Mouse (Mus musculus) liver, postnatal 0 days (tissue): ENCODE data around the gene Dennd2c.

Experiments
- CTCF ChIP-seq: sonication (generic); IDR thresholded peaks from 2 replicates; pipeline ENCODE4 v1.5.1; 2016; ENCODE audit warnings: antibody characterized with exemption, low read depth
- EP300 ChIP-seq: IDR thresholded peaks from 2 replicates; pipeline ENCODE4 v1.6.1; 2016; ENCODE audit warnings: antibody characterized with exemption, low read depth, mild to moderate bottlenecking

- TF ChIP-seq CTCF: no peak
- no peak for TF ChIP-seq EP300
Measured at GRCm38 (mm10) chr3:103081861-103082453, 20.4 kb upstream of the Dennd2c start.
